ENCODE assay signal across 8 mouse cellular contexts in the genomic region with DNA sequence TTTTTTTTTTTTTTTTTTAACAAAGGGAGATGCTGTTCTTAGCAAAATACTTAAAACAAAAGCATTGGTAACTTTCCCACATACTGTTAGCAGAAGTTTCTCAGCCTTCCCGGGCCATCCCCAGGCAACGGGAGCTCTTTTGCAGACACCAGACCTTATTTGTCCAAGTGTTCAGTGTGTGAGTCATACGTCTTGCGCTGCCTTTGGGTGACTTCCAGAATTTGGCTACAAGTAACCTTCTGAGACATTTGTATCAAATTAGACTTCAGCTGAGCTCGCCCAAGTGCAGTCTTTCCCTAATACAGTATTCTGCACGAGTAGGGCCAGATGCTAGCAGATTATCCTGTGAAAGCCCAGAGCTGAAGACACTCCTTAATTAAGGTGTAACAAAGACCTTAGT. TPM values are rescaled to one million over a fixed set of nuclear protein-coding genes. Genes with fewer than 3 reads are reported as not detected.
DNase-seq lines count a peak whose midpoint lies in the region; ATAC-seq and TF ChIP-seq lines count a peak whose summit lies in the region.

No protein-coding gene starts in this region.

- H3K27ac ChIP-seq in intestine, embryonic 14.5 days (ENCODE audit: low read depth) = peak overlapping the region; percentile 81
- H3K27ac ChIP-seq in intestine, postnatal 0 days (ENCODE audit: low read depth, low read length) = no peak overlapping the region
- peak overlapping the region; percentile 49; the same call in 1 of the 2 replicates for H3K27ac ChIP-seq in heart, embryonic 15.5 days
- H3K27ac ChIP-seq in lung, embryonic 14.5 days (ENCODE audit: low read depth) = peak overlapping the region; percentile 42; the same call in 1 of the 2 replicates

- no peaks in the 10 kb centered on the region for H3K9me3 ChIP-seq in intestine, embryonic 14.5 days (ENCODE audit: control insufficient read depth, low read length)
- no peaks in the 10 kb centered on the region for H3K9me3 ChIP-seq in intestine, postnatal 0 days (ENCODE audit: control insufficient read depth)
- H3K9me3 ChIP-seq in heart, embryonic 15.5 days (replicated peaks) = no peaks in the 10 kb centered on the region
- no peaks in the 10 kb centered on the region for H3K9me3 ChIP-seq in lung, embryonic 14.5 days (ENCODE audit: low read depth, low read length)

- WGBS in intestine, embryonic 14.5 days = 32% methylated on average over 6 of the region's 6 CpGs
- 59% methylated on average over 6 of the region's 6 CpGs for WGBS in intestine, postnatal 0 days
- WGBS in heart, embryonic 15.5 days = 31% methylated on average over 6 of the region's 6 CpGs
- 37% methylated on average over 6 of the region's 6 CpGs for WGBS in lung, embryonic 14.5 days

- H3K4me1 ChIP-seq in intestine, embryonic 14.5 days (replicated peaks; ENCODE audit: control insufficient read depth, insufficient read depth, low read length) = peaks cover 50% of the 10 kb centered on the region
- 0 out of 2 replicates have a peak, but pooled peaks cover 6% of the 10 kb centered on the region for H3K4me1 ChIP-seq in intestine, postnatal 0 days (replicated peaks; ENCODE audit: control insufficient read depth, insufficient read depth, low read length)
- peaks cover 38% of the 10 kb centered on the region for H3K4me1 ChIP-seq in heart, embryonic 15.5 days (replicated peaks)
- peaks cover 9% of the 10 kb centered on the region for H3K4me1 ChIP-seq in lung, embryonic 14.5 days (ENCODE audit: insufficient read depth)

- peak; percentile 54 for ATAC-seq in intestine, embryonic 14.5 days (replicated peaks; ENCODE audit: low FRiP score, low TSS enrichment, low read depth)
- no peak for ATAC-seq in intestine, postnatal 0 days
- 0 out of 2 replicates have a peak, but pooled peaks have one; percentile 31 for ATAC-seq in heart, embryonic 15.5 days (replicated peaks; ENCODE audit: insufficient number of reproducible peaks, insufficient read depth, low FRiP score, low read depth)
- ATAC-seq in lung, embryonic 14.5 days (ENCODE audit: insufficient read depth) = peak; percentile 62

- H3K4me3 ChIP-seq in intestine, embryonic 14.5 days (ENCODE audit: low read depth, low read length) = no peak overlapping the region
- no peak overlapping the region for H3K4me3 ChIP-seq in intestine, postnatal 0 days (ENCODE audit: low read depth, low read length)
- no peak overlapping the region for H3K4me3 ChIP-seq in heart, embryonic 15.5 days
- H3K4me3 ChIP-seq in lung, embryonic 14.5 days (ENCODE audit: low read depth, low read length) = no peak overlapping the region

- no peak overlapping the region for H3K9ac ChIP-seq in intestine, embryonic 14.5 days (ENCODE audit: low read length)
- H3K9ac ChIP-seq in intestine, postnatal 0 days (ENCODE audit: low read depth, low read length) = no peak overlapping the region
- no peak overlapping the region for H3K9ac ChIP-seq in heart, embryonic 15.5 days
- no peak overlapping the region for H3K9ac ChIP-seq in lung, embryonic 14.5 days

- no peak overlapping the region for H3K4me2 ChIP-seq in intestine, embryonic 14.5 days (ENCODE audit: low read length)
- H3K4me2 ChIP-seq in intestine, postnatal 0 days (replicated peaks; ENCODE audit: low read depth) = no peak overlapping the region
- no peak overlapping the region for H3K4me2 ChIP-seq in heart, embryonic 15.5 days
- H3K4me2 ChIP-seq in lung, embryonic 14.5 days = no peak overlapping the region

- DNase-seq in intestine, embryonic 14.5 days (ENCODE audit: low spot score) = no peak
- DNase-seq in adrenal gland, postnatal 36 days = peak; percentile 70 to 77
- peak; percentile 83 for DNase-seq in lung, embryonic 14.5 days
- DNase-seq in frontal cortex, postnatal 25 days (ENCODE audit: low spot score in 2 of 2) = no peak
- DNase-seq in left cerebral cortex, adult 8-10 months (ENCODE audit: low spot score in 2 of 2) = no peak
- no peak for DNase-seq in spleen, postnatal 10 days (ENCODE audit: low spot score in 2 of 2)

- H3K36me3 ChIP-seq in intestine, embryonic 14.5 days (ENCODE audit: control insufficient read depth, insufficient read depth, low read length) = peaks cover 19% of the 10 kb centered on the region
- H3K36me3 ChIP-seq in intestine, postnatal 0 days (ENCODE audit: control insufficient read depth, insufficient read depth) = peaks cover 22% of the 10 kb centered on the region
- peaks cover 15% of the 10 kb centered on the region for H3K36me3 ChIP-seq in heart, embryonic 15.5 days
- H3K36me3 ChIP-seq in lung, embryonic 14.5 days (ENCODE audit: insufficient read depth) = peaks cover 10% of the 10 kb centered on the region; the same call in 1 of the 2 replicates

- TF ChIP-seq CTCF in intestine, postnatal 0 days (IDR thresholded peaks at IDR 0.05; ENCODE audit: low read depth) = no peak
- no peak for TF ChIP-seq CTCF in lung, embryonic 14.5 days (IDR thresholded peaks at IDR 0.05; ENCODE audit: low read depth)

- H3K27me3 ChIP-seq in intestine, embryonic 14.5 days (replicated peaks; ENCODE audit: control insufficient read depth, insufficient read depth, low read length) = no peaks in the 10 kb centered on the region
- no peaks in the 10 kb centered on the region for H3K27me3 ChIP-seq in intestine, postnatal 0 days (replicated peaks; ENCODE audit: control insufficient read depth, insufficient read depth, low read length)
- H3K27me3 ChIP-seq in heart, embryonic 15.5 days = no peaks in the 10 kb centered on the region
- H3K27me3 ChIP-seq in lung, embryonic 14.5 days (ENCODE audit: insufficient read depth, low read length) = no peaks in the 10 kb centered on the region

RNA-seq across cellular contexts. Expression of a gene that starts 56.7 kb away (rescaled TPM):
- polyA plus RNA-seq in intestine, embryonic 14.5 days (2014; fragmentation: Nextera tagmentation; extraction: Ambion mirVana) = 20.6 and 22.8 TPM in 2 replicates
- polyA plus RNA-seq in intestine, postnatal 0 days (2015; fragmentation: Nextera tagmentation; extraction: Ambion mirVana) = 11.1 and 11.7 TPM in 2 replicates
- 10 to 100 TPM; 14.8 to 15.8 TPM for total RNA-seq in adrenal gland, postnatal 36 days (2021)
- 18.3 and 19.9 TPM in 2 replicates for polyA plus RNA-seq in heart, embryonic 15.5 days (2015; fragmentation: Nextera tagmentation; extraction: Ambion mirVana)
- 20.1 and 21.0 TPM in 2 replicates for polyA plus RNA-seq in lung, embryonic 14.5 days (2014; fragmentation: Nextera tagmentation; extraction: Ambion mirVana)
- 10 to 100 TPM; 12.6 to 17.4 (median 13.3) TPM for total RNA-seq in left cerebral cortex, adult 8-10 months (2022)

Comparison
In these comparisons a context has a peak if more than half of its experiments do, and no peak if none do; other contexts are left out.
1. DNase-seq: peak in adrenal gland, postnatal 36 days (2 of 2) and lung, embryonic 14.5 days (single experiment); none in intestine, embryonic 14.5 days (single experiment), frontal cortex, postnatal 25 days (0 of 2), left cerebral cortex, adult 8-10 months (0 of 2) and spleen, postnatal 10 days (0 of 2).